Mouse (Mus musculus) layer of hippocampus, postnatal 36 days (tissue): ENCODE data around the gene Cabin1. TPM values are rescaled to one million over a fixed set of nuclear protein-coding genes. Genes with fewer than 3 reads are reported as not detected.

Experiments
- DNase-seq, 2 experiments: peaks; one replicate each; pipeline ENCODE4 v3.0.0; 2022
- total RNA-seq, 2 experiments: library from RNA; stranded (reverse); gene quantifications; 2 replicates each; pipeline ENCODE4 v1.2.3; 2021

The Cabin1 gene
- total RNA-seq, 2 experiments from 2014 or later = 58.5 to 73.4 TPM

DNA sequence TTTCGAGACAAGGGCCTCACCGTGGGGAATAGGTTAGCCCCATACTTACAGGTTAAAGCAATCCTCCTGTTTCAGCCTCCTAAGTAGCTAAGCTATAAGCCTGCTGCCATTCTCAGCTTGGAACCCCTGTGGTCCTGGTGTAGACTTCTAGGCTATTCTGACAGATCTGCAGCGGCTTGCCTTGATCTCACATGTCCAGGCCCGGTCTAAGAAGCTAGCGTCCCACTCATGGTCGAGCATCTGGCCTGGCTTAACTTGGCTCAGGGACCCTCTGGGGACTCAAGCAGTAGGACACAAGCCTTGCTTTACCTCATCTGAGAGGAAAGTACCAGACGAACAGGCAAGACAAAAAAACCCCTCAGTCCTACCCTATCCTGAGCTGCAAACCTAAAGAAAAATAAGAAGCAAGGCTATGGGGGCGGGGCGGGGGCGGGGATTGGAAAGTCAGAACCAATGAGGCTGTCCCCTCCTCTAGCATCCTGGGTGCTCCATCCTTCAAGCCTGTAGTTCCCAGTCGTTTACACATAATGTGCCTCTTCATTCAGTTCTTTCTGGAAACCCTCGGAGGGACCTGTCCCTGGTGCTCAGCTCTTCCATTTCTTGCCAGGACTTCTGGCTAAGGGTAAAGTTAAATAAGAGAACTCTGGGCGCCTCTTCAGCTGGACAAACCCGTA lies 129.0 kb downstream of the Cabin1 start:
- DNase-seq = no peak

DNA sequence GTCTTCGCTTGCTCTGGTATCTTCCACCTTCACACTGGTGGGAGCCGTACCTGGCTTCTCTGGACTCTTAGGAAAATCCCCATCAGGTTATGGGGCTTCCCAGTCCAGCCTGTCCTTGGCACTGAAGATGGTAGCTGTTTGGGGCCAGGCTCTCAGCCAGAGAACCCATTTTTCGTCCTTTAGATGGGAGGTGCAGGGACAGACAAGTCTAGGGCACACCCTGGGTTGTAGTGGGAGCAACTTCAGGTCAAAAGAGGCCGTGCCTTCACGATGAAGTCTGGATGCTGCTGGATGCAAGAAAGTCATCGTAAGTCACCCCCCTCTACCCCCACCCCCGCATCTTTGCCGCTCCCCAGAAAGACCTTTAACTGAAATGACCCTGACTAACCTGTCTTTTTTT lies 129.5 kb downstream of the Cabin1 start:
- no peak for DNase-seq

DNA sequence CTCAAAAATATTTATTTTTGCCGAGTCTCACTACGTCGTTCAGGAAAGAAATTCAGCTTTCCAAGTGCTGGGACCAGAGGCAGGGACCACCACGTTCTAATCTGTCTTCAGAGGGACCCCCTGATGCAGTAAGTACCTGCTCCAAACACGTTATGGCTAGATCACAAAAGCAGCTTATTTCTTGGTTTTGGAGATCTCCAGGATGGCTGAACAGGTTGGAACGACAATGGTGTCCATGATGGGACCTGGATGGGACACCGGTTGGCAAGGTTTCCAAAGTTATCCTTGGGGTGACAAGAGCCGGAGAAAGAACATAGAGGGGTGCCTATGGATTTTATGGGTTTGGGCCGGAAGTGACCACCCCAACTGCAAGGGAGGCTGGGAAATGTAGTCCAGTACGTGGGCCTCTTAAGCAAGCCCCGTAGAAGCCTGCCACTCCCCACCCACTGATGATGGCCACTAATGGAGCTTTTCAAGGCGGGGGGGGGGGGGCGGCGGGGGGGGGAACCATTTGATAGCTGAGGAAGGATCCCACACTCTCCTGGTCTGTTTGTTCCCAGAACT lies 130.5 kb downstream of the Cabin1 start:
- DNase-seq = no peak

DNA sequence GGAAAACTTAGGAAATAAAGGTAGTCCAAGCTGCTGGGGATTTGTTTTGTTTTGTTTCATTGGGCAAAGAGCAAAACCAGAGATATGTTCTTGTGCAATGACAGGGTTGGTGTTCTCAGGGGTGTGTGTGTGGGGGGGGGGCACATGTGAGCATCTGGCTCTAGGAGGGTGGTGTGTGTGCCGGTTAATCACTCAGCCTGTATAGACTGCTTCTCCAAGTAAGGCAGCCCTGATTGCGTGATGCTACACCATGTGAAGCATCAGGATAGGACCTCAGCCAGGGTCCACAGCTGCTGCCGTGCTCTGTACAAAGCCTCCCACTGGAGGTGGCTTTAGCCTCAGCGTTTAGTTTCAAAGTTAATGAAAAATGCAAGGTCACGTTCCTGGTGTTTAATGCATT lies 131.1 kb downstream of the Cabin1 start:
- DNase-seq = no peak

DNA sequence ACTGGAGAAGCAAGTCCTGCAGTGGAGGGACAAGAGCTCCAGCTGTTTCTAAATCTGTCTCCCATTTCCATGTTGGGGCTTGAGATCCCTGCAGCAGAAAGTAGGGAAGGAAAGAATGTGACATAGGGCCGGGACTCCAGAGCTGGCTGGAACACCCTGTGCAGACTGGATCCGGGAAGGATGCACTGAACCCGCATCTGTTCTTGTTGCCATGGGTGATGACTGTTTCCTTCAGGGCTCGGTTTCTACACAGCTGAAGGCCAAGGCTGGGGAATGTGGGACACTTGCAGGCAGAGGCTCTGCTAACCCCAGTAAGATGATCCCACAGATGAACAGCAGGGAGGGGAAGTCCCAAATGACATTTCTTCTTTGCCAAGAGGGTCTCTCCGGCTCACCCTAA lies 131.5 kb downstream of the Cabin1 start:
- no peak for DNase-seq

DNA sequence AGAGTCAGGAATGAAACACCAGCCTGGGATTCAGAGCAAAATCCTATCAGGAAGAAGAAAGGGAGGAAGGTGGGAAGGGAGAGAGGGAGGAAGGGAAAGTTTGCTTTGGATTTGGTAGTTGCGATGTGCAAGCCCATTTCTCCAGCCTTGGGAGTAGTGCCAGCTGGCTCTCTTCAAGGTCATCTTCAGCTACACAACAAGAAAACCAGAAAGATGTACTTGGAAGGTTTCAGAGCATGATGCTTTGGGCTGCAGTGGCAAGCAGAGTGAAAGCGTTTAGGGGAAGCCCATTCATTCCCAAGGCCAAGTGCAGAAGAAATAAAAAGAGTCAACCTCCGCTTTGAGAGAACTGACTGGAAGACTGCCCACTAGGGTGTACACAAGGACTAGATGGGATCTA lies 136.7 kb downstream of the Cabin1 start:
- DNase-seq = no peak

DNA sequence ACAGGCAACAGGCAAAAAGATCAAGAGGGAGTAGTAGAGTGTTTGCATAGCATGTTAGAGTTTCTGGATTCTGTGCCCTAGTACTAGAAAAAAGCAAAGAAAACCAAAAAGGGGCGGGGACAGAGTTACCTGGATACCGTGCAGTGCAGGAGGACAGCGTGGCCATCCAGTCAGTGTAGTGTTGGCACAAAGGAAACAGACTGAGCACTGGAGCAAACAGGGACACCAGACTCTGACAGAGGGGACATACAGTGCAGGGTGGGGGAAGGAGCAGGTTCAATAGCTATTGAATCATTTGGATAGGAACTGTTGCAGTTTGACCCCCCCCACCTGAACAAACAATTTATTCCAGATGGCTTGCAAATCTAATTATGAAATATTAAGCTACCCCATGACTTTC lies 137.2 kb downstream of the Cabin1 start:
- DNase-seq = no peak

DNA sequence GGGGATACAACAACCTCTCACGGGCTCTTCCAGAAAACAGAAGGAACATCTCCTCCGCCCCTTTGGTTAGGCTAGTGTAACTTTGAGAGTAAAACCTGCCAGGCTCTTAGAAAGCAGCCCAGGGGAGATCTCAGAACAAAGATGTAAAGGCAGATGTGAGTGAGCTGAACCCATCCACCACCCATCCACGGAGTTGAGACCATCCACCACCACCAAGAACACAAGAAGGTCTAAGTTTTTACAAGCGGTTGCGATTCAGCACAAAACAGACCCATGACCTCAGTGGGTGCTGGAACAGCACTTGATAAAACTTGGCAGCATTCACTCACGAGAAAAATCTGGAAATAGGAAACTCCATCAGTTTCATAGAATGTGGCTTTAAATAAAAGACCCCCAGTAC lies 138.2 kb downstream of the Cabin1 start:
- no peak for DNase-seq

DNA sequence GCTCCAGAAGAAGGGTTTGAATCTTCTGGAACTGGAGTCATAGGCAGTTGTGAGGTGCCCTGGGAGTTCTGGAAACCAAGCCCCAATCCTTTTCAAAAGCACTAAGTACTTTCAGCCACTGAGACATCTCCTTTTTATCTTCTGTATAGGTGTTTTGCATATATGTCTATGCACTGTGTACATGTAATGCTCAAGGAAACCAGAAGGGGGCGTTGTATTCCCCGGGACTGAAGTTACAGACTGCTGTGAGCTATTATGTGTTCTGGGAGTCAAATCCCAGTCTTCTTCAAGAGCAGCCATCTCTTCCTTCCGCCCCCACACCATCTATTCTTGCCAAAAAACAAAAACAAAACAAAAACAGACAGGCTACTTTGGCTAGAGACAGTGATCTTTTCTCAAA lies 143.3 kb downstream of the Cabin1 start:
- no peak for DNase-seq

DNA sequence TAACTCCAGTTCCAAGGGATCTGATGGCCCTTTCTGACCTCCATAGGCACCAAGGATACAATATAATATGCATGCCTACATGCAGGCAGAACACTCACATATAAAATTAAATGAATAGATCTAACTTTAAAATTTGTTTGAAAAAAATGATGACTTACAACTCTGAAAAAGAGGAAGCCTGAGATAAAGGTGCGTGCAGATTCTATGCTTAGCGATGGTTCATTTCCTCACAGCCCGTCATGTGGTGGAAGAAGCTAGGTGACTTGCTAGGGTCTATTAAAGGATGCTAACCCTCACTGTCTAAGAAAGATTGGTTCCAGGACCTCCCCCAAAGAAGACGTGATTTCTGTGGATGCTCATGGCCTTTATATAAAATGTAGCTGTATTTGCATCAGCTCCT lies 148.1 kb downstream of the Cabin1 start:
- no peak for DNase-seq

DNA sequence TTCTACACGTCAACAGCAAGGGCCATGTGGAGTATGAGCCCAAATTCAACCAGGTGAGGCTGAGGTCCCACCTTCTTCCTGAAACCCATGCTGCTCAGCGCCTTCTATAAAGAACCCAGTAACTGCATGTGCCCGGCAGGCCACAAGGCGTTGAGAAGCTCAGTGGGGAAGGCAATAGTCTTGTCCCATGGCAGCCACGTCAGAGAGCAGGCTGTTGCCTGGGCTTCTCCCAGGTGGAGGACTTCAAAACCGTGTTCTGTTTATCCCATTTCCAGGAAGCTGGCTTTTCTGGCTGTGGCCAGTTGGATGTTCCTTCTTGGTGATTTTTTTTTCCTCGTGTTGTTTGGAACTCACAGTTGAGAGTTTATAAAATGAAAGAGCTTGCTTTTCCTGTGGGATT lies 153.7 kb downstream of the Cabin1 start:
- no peak for DNase-seq

DNA sequence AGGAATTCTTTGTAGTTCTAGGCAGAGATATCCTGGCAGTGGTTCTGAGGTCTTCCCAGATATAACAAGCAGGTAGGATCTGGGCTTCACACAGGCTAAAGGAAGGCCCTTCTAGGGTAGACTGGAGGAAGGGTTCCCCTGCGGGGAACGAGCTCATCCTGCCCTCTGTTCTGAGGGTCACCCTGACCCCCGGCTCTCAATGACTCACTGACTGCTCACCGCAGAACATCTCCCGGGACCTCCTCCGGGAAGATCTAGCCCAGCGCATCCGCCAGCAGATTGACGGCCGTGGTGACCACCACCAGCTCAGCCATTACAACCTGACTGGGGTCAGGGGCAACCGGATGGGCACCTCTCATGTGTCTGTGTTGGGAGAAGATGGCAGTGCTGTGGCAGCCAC lies 155.2 kb downstream of the Cabin1 start:
- DNase-seq = no peak

DNA sequence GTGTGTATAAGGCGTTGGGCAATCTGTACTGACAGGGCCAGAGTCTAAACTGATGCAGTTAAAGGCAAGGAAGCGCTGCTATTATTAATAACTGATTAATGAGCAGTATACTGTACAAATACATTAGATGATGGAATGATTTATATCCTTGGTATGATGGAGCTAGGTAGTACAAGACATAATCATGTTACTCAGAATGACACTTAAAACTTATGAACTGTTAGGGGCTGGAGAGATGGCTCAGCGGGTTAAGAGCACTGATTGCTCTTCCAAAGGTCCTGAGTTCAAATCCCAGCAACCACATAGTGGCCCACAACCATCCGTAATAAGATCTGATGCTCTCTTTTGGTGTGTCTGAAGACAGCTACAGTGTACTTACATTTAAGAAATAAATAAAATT lies 156.9 kb downstream of the Cabin1 start:
- DNase-seq = no peak

DNA sequence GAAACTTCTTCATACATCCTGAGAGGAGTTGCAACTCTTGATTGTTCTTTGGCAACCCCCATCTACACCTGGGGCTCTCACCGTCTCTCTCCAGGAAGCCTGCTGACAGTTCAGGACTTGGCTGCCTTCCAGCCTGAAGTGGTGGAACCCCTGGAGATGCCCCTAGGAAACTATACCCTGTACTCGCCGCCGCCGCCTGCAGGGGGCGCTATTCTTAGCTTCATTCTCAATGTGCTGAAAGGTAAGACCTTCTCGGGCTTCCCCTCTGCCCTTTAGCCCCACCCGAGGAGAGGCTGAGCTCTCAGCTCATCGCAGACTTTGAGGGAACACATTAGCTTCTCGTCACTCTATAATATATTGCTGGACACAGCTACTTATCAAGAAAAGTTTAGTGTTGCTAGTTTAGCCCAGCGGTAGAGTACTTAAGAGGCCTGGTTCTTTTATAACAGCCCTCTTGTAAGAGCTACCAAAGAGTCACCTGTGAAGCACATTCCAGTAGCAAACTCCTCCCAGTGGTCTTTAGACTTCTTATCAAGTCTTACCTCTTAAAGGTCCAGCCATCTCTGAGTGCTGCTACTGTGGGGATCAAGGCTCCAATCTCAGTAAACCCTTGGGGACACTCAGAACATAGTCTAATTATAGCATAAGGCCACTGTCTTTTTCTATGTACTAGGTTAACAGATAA lies 158.8 kb downstream of the Cabin1 start:
- DNase-seq = no peak

DNA sequence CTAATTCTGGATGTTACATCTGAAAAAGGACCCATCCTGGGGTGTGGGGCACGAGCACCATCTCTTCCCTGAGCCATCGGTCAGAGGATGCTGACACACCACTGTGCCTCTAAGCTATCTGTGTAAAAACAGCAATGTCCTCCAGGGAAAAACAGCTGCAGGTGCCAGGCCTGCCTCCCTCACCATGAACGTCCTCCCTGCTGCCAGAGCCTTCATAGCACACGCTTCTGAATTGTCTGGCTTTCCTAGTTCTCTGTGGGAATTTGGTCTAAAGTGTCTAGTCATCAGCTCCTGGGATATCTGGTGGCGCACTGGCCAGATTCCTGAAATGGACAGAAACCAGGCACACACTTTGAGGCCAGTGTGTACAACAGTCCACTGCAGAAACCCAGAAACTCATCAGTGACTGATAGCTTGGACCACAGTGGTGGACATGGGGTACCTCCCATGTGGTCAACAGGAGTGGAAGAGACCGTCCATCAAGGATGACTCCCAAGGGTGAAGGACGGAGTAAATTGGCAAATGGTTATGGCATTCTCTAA lies 163.9 kb downstream of the Cabin1 start:
- no peak for DNase-seq

Other genes with a start within 250 kb of the Cabin1 start
- 10 to 100 TPM; 73.5 to 83.4 TPM for gene Snrpd3, start 246.8 kb downstream of the Cabin1 start, total RNA-seq
- 10 to 100 TPM; 14.8 to 16.1 TPM for gene Gucd1, start 246.4 kb downstream of the Cabin1 start, total RNA-seq
- gene Lrrc75b, start 204.0 kb downstream of the Cabin1 start, total RNA-seq = 1 to 10 TPM; 9.0 to 9.7 TPM
- gene Ggt1, start 202.7 kb downstream of the Cabin1 start, total RNA-seq = 1 to 10 TPM; 2.7 to 3.6 TPM
- 1 to 10 TPM; 2.2 to 3.2 TPM for gene Ggt5, start 175.0 kb downstream of the Cabin1 start, total RNA-seq
- gene Susd2, start 120.3 kb downstream of the Cabin1 start, total RNA-seq = 1 to 10 TPM; 1.5 to 1.9 TPM
- 10 to 100 TPM; 44.0 to 48.5 TPM for gene Ddt, start 9.1 kb upstream of the Cabin1 start, total RNA-seq
- not detected for gene Gm20441, start 16.6 kb upstream of the Cabin1 start, total RNA-seq
- 1 to 10 TPM; 1.4 to 3.2 TPM for gene Gstt3, start 17.1 kb upstream of the Cabin1 start, total RNA-seq
- gene Gstt1, start 34.2 kb upstream of the Cabin1 start, total RNA-seq = 1 to 10 TPM; 4.6 to 6.1 TPM
- gene Gstt4, start 58.2 kb upstream of the Cabin1 start, total RNA-seq = not detected
- gene Gstt2, start 73.1 kb upstream of the Cabin1 start, total RNA-seq = 1 to 10 TPM; 2.5 to 3.4 TPM
- 100 to 1,000 TPM; 432 to 467 TPM for gene Mif, start 95.9 kb upstream of the Cabin1 start, total RNA-seq
- gene Derl3, start 129.1 kb upstream of the Cabin1 start, total RNA-seq = 1 to 10 TPM; 4.7 to 9.1 TPM
- gene Smarcb1, start 157.3 kb upstream of the Cabin1 start, total RNA-seq = 10 to 100 TPM; 81.4 to 86.0 TPM
- 100 to 1,000 TPM; 339 TPM for gene Chchd10, start 168.8 kb upstream of the Cabin1 start, total RNA-seq
- under 1 TPM; 0.81 to 0.95 TPM for gene Mmp11, start 172.2 kb upstream of the Cabin1 start, total RNA-seq
- under 1 TPM in 1 of 2 experiments, not detected in 1; 0.52 TPM for gene Gm867, start 176.3 kb upstream of the Cabin1 start, total RNA-seq
- not detected for gene Vpreb3, start 178.7 kb upstream of the Cabin1 start, total RNA-seq
- gene Gm5134, start 190.2 kb upstream of the Cabin1 start, total RNA-seq = under 1 TPM; 0.13 to 0.35 TPM